ENCODE assay signal across 20 mouse cellular contexts in the genomic region with DNA sequence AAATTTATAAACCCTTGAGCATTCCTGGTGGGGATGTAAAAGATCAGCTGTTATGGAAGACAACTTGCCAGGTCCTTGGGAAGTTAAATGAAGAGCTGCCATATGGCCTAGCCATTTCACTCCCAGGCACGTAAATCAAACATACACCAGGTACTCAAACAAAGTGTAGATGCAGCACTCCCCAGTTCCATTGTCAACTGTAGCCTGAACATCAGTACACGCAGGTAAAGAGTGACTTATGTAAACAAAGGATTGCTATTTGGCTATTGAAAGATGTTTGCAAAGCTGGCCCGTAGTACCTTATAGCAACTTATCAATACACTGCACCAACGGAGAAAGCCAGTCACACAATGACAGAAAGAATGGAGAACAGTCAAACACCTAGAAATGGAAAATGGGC.
DNase-seq lines count a peak whose midpoint lies in the region; ATAC-seq and TF ChIP-seq lines count a peak whose summit lies in the region.
"Had no signal": no experiment of that assay in that cellular context is flagged by ENCODE, and none has a peak within 500 bp of the region (broad histone marks: within the 10 kb centered on the region; RNA-seq: fewer than 3 reads in every experiment).

No protein-coding gene starts in this region.

- H3K9ac ChIP-seq in liver, adult 2 months (ENCODE audit: low read depth, low read length) = no peak overlapping the region
- H3K9ac ChIP-seq in liver, embryonic 12.5 days = no peak overlapping the region
- H3K9ac ChIP-seq in neural tube, embryonic 13.5 days = no peak overlapping the region
- H3K9ac ChIP-seq in neural tube, embryonic 15.5 days (replicated peaks) = no peak overlapping the region
- H3K9ac ChIP-seq in stomach, embryonic 16.5 days (ENCODE audit: low read length) = no peak overlapping the region
- H3K9ac ChIP-seq: hindbrain, embryonic 12.5 days had no signal

- H3K4me3 ChIP-seq in liver, adult 2 months (ENCODE audit: insufficient read depth, low read depth, low read length) = no peak overlapping the region
- no peak overlapping the region for H3K4me3 ChIP-seq in liver, embryonic 12.5 days
- H3K4me3 ChIP-seq in neural tube, embryonic 13.5 days = no peak overlapping the region
- no peak overlapping the region for H3K4me3 ChIP-seq in neural tube, embryonic 15.5 days (replicated peaks)
- H3K4me3 ChIP-seq in stomach, embryonic 16.5 days (replicated peaks; ENCODE audit: low read length) = no peak overlapping the region
- no peak overlapping the region for H3K4me3 ChIP-seq in forebrain, embryonic 10.5 days
- H3K4me3 ChIP-seq: embryonic facial prominence, embryonic 10.5 days; gastrocnemius, adult 2 months; heart, embryonic 10.5 days; hindbrain, embryonic 12.5 days had no signal

- no peaks in the 10 kb centered on the region for H3K9me3 ChIP-seq in liver, embryonic 12.5 days (replicated peaks)
- H3K9me3 ChIP-seq in neural tube, embryonic 13.5 days = no peaks in the 10 kb centered on the region
- no peaks in the 10 kb centered on the region for H3K9me3 ChIP-seq in neural tube, embryonic 15.5 days (replicated peaks)
- H3K9me3 ChIP-seq in stomach, embryonic 16.5 days (replicated peaks; ENCODE audit: control insufficient read depth, low read length) = no peaks in the 10 kb centered on the region
- no peaks in the 10 kb centered on the region for H3K9me3 ChIP-seq in forebrain, embryonic 10.5 days
- H3K9me3 ChIP-seq: embryonic facial prominence, embryonic 10.5 days; G1E; heart, embryonic 10.5 days; hindbrain, embryonic 12.5 days had no signal

- TF ChIP-seq POLR2A in liver, adult 2 months (IDR thresholded peaks at IDR 0.05; ENCODE audit: extremely low read depth, insufficient read depth, low read length) = no peak

- H3K4me1 ChIP-seq in liver, adult 2 months (ENCODE audit: control insufficient read depth, insufficient read depth, low read length) = peaks cover 43% of the 10 kb centered on the region
- H3K4me1 ChIP-seq in liver, embryonic 12.5 days = peaks cover 13% of the 10 kb centered on the region
- peaks cover 47% of the 10 kb centered on the region for H3K4me1 ChIP-seq in neural tube, embryonic 13.5 days (replicated peaks)
- peaks cover 34% of the 10 kb centered on the region for H3K4me1 ChIP-seq in neural tube, embryonic 15.5 days
- H3K4me1 ChIP-seq in stomach, embryonic 16.5 days (ENCODE audit: control insufficient read depth, insufficient read depth, low read length) = peaks cover 38% of the 10 kb centered on the region
- peaks cover 33% of the 10 kb centered on the region for H3K4me1 ChIP-seq in forebrain, embryonic 10.5 days

- no peak for TF ChIP-seq CTCF in liver, adult 2 months (IDR thresholded peaks at IDR 0.05; ENCODE audit: low read depth, low read length)

- no peak for ATAC-seq in liver, embryonic 12.5 days
- ATAC-seq in neural tube, embryonic 13.5 days (ENCODE audit: low read depth) = no peak
- no peak for ATAC-seq in neural tube, embryonic 15.5 days (ENCODE audit: low FRiP score)
- peak; percentile 70; the same call in 1 of the 2 replicates for ATAC-seq in stomach, embryonic 16.5 days (ENCODE audit: insufficient read depth, low FRiP score)
- ATAC-seq: CD4-positive, CD25-positive, alpha-beta regulatory T cell, adult 4 months; forebrain, embryonic 14.5 days had no signal

- no peaks in the 10 kb centered on the region for H3K27me3 ChIP-seq in liver, adult 2 months (ENCODE audit: control insufficient read depth, insufficient read depth, low read length)
- no peaks in the 10 kb centered on the region; the same call in 1 of the 2 replicates for H3K27me3 ChIP-seq in liver, embryonic 12.5 days (replicated peaks)
- no peaks in the 10 kb centered on the region for H3K27me3 ChIP-seq in neural tube, embryonic 13.5 days
- H3K27me3 ChIP-seq in neural tube, embryonic 15.5 days (replicated peaks) = no peaks in the 10 kb centered on the region
- no peaks in the 10 kb centered on the region for H3K27me3 ChIP-seq in stomach, embryonic 16.5 days (ENCODE audit: control insufficient read depth, insufficient read depth, low read length)
- no peaks in the 10 kb centered on the region for H3K27me3 ChIP-seq in forebrain, embryonic 10.5 days (ENCODE audit: poor library complexity, severe bottlenecking)
- H3K27me3 ChIP-seq: hindbrain, embryonic 12.5 days had no signal

- 33% methylated on average over 4 of the region's 4 CpGs for WGBS in liver, adult 2 months
- 62% methylated on average over 4 of the region's 4 CpGs for WGBS in liver, embryonic 12.5 days (ENCODE audit: insufficient replicate concordance)
- 84% methylated on average over 4 of the region's 4 CpGs for WGBS in neural tube, embryonic 13.5 days
- WGBS in neural tube, embryonic 15.5 days = 77% methylated on average over 4 of the region's 4 CpGs
- 51% methylated on average over 4 of the region's 4 CpGs for WGBS in stomach, embryonic 16.5 days
- WGBS in forebrain, embryonic 10.5 days = 90% methylated on average over 4 of the region's 4 CpGs

- no peak overlapping the region for H3K27ac ChIP-seq in liver, adult 2 months (replicated peaks; ENCODE audit: insufficient read depth, low read depth, low read length)
- H3K27ac ChIP-seq in liver, embryonic 12.5 days = no peak overlapping the region
- peak overlapping the region; percentile 28; the same call in 1 of the 2 replicates for H3K27ac ChIP-seq in neural tube, embryonic 13.5 days (replicated peaks)
- no peak overlapping the region for H3K27ac ChIP-seq in neural tube, embryonic 15.5 days (replicated peaks)
- peak overlapping the region; percentile 65 for H3K27ac ChIP-seq in stomach, embryonic 16.5 days (ENCODE audit: low read length)
- H3K27ac ChIP-seq in forebrain, embryonic 10.5 days = no peak overlapping the region
- H3K27ac ChIP-seq: embryonic facial prominence, embryonic 10.5 days; gastrocnemius, adult 2 months; hindbrain, embryonic 12.5 days had no signal

- no peaks in the 10 kb centered on the region for H3K36me3 ChIP-seq in liver, adult 2 months (ENCODE audit: control insufficient read depth, insufficient read depth, low read length)
- no peaks in the 10 kb centered on the region for H3K36me3 ChIP-seq in liver, embryonic 12.5 days
- H3K36me3 ChIP-seq in neural tube, embryonic 13.5 days = no peaks in the 10 kb centered on the region
- no peaks in the 10 kb centered on the region for H3K36me3 ChIP-seq in neural tube, embryonic 15.5 days
- H3K36me3 ChIP-seq in stomach, embryonic 16.5 days (ENCODE audit: control insufficient read depth, insufficient read depth, low read length) = no peaks in the 10 kb centered on the region
- H3K36me3 ChIP-seq in forebrain, embryonic 10.5 days (replicated peaks) = no peaks in the 10 kb centered on the region
- H3K36me3 ChIP-seq: embryonic facial prominence, embryonic 10.5 days; G1E; heart, embryonic 10.5 days; hindbrain, embryonic 12.5 days had no signal

- no peak overlapping the region for H3K4me2 ChIP-seq in liver, embryonic 12.5 days
- H3K4me2 ChIP-seq in neural tube, embryonic 13.5 days = no peak overlapping the region
- no peak overlapping the region for H3K4me2 ChIP-seq in neural tube, embryonic 15.5 days
- H3K4me2 ChIP-seq in stomach, embryonic 16.5 days (ENCODE audit: low read depth, low read length) = no peak overlapping the region
- H3K4me2 ChIP-seq: hindbrain, embryonic 12.5 days had no signal

- H3K79me2 ChIP-seq in liver, adult 2 months (ENCODE audit: control insufficient read depth, insufficient read depth, low read length) = peaks cover 30% of the 10 kb centered on the region

- peak; percentile 66 for DNase-seq in liver, adult 2 months (ENCODE audit: extremely low read depth, low read depth, low spot score)
- DNase-seq in forebrain, embryonic 10.5 days (ENCODE audit: extremely low spot score, low spot score) = no peak
- DNase-seq: adrenal gland, adult 8-10 months; adrenal gland, postnatal 36 days; cerebellum, adult 2 months; cerebellum, postnatal 10 days; gastrocnemius, adult 2 months; gastrocnemius, postnatal 25 days; heart, postnatal 10 days; heart, postnatal 4 days had no signal

Comparison
In these comparisons a context has a peak if more than half of its experiments do, and no peak if none do; other contexts are left out.
1. H3K27ac ChIP-seq: peak in neural tube, embryonic 13.5 days (single experiment) and stomach, embryonic 16.5 days (single experiment); none in liver, adult 2 months (single experiment), liver, embryonic 12.5 days (single experiment), neural tube, embryonic 15.5 days (single experiment) and forebrain, embryonic 10.5 days (single experiment).